Mouse (Mus musculus) gastrocnemius, postnatal 25 days (tissue): ENCODE data around the gene Mon1a. TPM values are rescaled to one million over a fixed set of nuclear protein-coding genes. Genes with fewer than 3 reads are reported as not detected.

Experiments used
- DNase-seq: peaks from one replicate; pipeline ENCODE4 v3.0.0; 2022
- long read RNA-seq, 2 experiments: library from polyadenylated mRNA; stranded (forward); transcript quantifications; one replicate each; pipeline ENCODE4 v2.0.0; 2021
- total RNA-seq, 2 experiments: library from RNA; stranded (reverse); gene quantifications; 1 replicate in 1 of 2; 2 replicates in 1 of 2; pipeline ENCODE4 v1.2.3; 2021

The Mon1a gene
- 1 to 10 TPM; 8.3 to 9.6 TPM for total RNA-seq
- long read RNA-seq, experiment 1, transcript Mon1a-201 (6 exons, 2,042 nt) = major isoform, 6 of 10 reads
- long read RNA-seq, experiment 1, partial matches to known transcripts = 2 of 10 reads
- long read RNA-seq, experiment 1, other reads (novel, unspliced or antisense) = 1 of 10 reads
- long read RNA-seq, experiment 2, transcript Mon1a-201 (6 exons, 2,042 nt) = major isoform, 6 of 7 reads
- long read RNA-seq, experiment 2, partial matches to known transcripts = 0 of 7 reads
- long read RNA-seq, experiment 2, other reads (novel, unspliced or antisense) = 1 of 7 reads

GRCm38 (mm10) chr9:107887804-107888266 lies at the start of gene Mon1a:
TSS of gene Mon1a (plus strand) at chr9:107888151.
- peak; percentile 91 for DNase-seq

GRCm38 (mm10) chr9:107838869-107839268 lies 49.1 kb upstream of the Mon1a start:
- no peak for DNase-seq

GRCm38 (mm10) chr9:107842709-107843108 lies 45.2 kb upstream of the Mon1a start:
- no peak for DNase-seq

GRCm38 (mm10) chr9:107848922-107849321 lies 39.0 kb upstream of the Mon1a start:
- no peak for DNase-seq

GRCm38 (mm10) chr9:107858343-107858742 lies 29.6 kb upstream of the Mon1a start:
- no peak for DNase-seq

GRCm38 (mm10) chr9:107864493-107864892 lies 23.5 kb upstream of the Mon1a start:
- DNase-seq = no peak

- no peak for DNase-seq
These were observed 21.9 kb upstream of the Mon1a start for GRCm38 (mm10) chr9:107866081-107866480.

- DNase-seq = peak; percentile 96
These were observed 15.4 kb upstream of the Mon1a start for GRCm38 (mm10) chr9:107872350-107873098.

- DNase-seq = no peak
These were observed 14.8 kb upstream of the Mon1a start, which contains the start of gene Rbm6 for GRCm38 (mm10) chr9:107873137-107873536. TSS of gene Rbm6 (minus strand) at chr9:107873237.

- no peak for DNase-seq
These were observed 7.5 kb upstream of the Mon1a start for GRCm38 (mm10) chr9:107880411-107880810.

GRCm38 (mm10) chr9:107888267-107888850 lies 408 bp downstream of the Mon1a start:
- no peak for DNase-seq

- no peak for DNase-seq
These were observed 2.3 kb downstream of the Mon1a start for GRCm38 (mm10) chr9:107890260-107890659.

- no peak for DNase-seq
These were observed 3.1 kb downstream of the Mon1a start for GRCm38 (mm10) chr9:107891023-107891422.

- DNase-seq = no peak
These were observed 10.6 kb downstream of the Mon1a start for GRCm38 (mm10) chr9:107898563-107898962.

GRCm38 (mm10) chr9:107899855-107900254 lies 11.9 kb downstream of the Mon1a start:
- no peak for DNase-seq

- no peak for DNase-seq
These were observed 13.1 kb downstream of the Mon1a start for GRCm38 (mm10) chr9:107900840-107901626.

- DNase-seq = no peak
These were observed 13.6 kb downstream of the Mon1a start for GRCm38 (mm10) chr9:107901627-107901914.

GRCm38 (mm10) chr9:107904726-107905125 lies 16.8 kb downstream of the Mon1a start:
- DNase-seq = peak; percentile 73

- DNase-seq = peak; percentile 85
These were observed 18.5 kb downstream of the Mon1a start, which contains the start of gene Mst1r for GRCm38 (mm10) chr9:107906252-107906966. TSS of gene Mst1r (plus strand) at chr9:107906873.

- DNase-seq = no peak
These were observed 19.2 kb downstream of the Mon1a start for GRCm38 (mm10) chr9:107906967-107907800.

- no peak for DNase-seq
These were observed 19.8 kb downstream of the Mon1a start for GRCm38 (mm10) chr9:107907801-107908120.
